Mouse (Mus musculus) small intestine, adult 2 months (tissue): ENCODE data around the gene Cers6. TPM values are rescaled to one million over a fixed set of nuclear protein-coding genes. Genes with fewer than 3 reads are reported as not detected.

Source experiments
- H3K27ac ChIP-seq: fragments of 200-500 bp; 2 replicates; pipeline ENCODE4 v1.5.1; 2012; ENCODE audit warnings: low read depth, low read length, control low read depth, inconsistent platforms; ENCODE audit not compliant: insufficient read depth
- H3K27me3 ChIP-seq: fragments of 200-500 bp; 2 replicates; pipeline ENCODE4 v1.6.1; 2012; ENCODE audit warnings: mild to moderate bottlenecking, moderate library complexity, low read length, inconsistent platforms; ENCODE audit not compliant: control insufficient read depth, insufficient read depth
- H3K36me3 ChIP-seq: fragments of 200-500 bp; 2 replicates; pipeline ENCODE4 v1.6.1; 2012; ENCODE audit warnings: mild to moderate bottlenecking, low read length, control low read depth, inconsistent platforms; ENCODE audit not compliant: control insufficient read depth, insufficient read depth
- H3K4me1 ChIP-seq: fragments of 200-500 bp; 2 replicates; pipeline ENCODE4 v1.6.1; 2012; ENCODE audit warnings: low read length, inconsistent platforms, mixed read lengths; ENCODE audit not compliant: control insufficient read depth, insufficient read depth, insufficient read length
- H3K4me3 ChIP-seq: fragments of 200-500 bp; 2 replicates; pipeline ENCODE4 v1.5.1; 2012; ENCODE audit warnings: low read depth, mild to moderate bottlenecking, control low read depth, inconsistent platforms, low read length, moderate library complexity
- CTCF ChIP-seq: fragments of 200-500 bp; IDR thresholded peaks from 2 replicates; pipeline ENCODE4 v1.5.1; 2012; ENCODE audit warnings: low read depth, mild to moderate bottlenecking, control low read depth, inconsistent platforms, low read length, moderate library complexity, mixed read lengths; ENCODE audit not compliant: insufficient replicate concordance, insufficient read length; ENCODE audit errors: extremely low read depth
- POLR2A ChIP-seq: fragments of 200-500 bp; IDR thresholded peaks from 2 replicates; pipeline ENCODE4 v1.6.1; 2012; ENCODE audit warnings: low read depth, mild to moderate bottlenecking, control low read depth, inconsistent platforms, low read length, moderate library complexity
- WGBS: fragments of 180-500 bp; shearing (Covaris S2); methylation state at CpG from one replicate; pipeline ENCODE4 v1.1.7; 2018; 5-methylcytosine and 5-hydroxymethylcytosine counted together
- polyA plus RNA-seq: library from polyadenylated mRNA; depleted of rRNA; stranded (reverse); fragments of >200 nt; gene quantifications from 2 replicates; pipeline ENCODE4 v1.2.3, GENCODE M21; 2012

Gene Cers6
- polyA plus RNA-seq, 1 experiment = 19.4 TPM

GRCm38 (mm10) chr2:69095836-69096235 is 234.6 kb downstream of the Cers6 start:
- TF ChIP-seq CTCF = no peak
- no peak for TF ChIP-seq POLR2A
- Histone ChIP-seq H3K27me3 (no peaks in the 10 kb centered on the region), H3K36me3 (peaks cover 4% of the 10 kb centered on the region), H3K27ac (no peak overlapping the region), H3K4me3 (no peak overlapping the region), H3K4me1 (no peaks in the 10 kb centered on the region)

DNA sequence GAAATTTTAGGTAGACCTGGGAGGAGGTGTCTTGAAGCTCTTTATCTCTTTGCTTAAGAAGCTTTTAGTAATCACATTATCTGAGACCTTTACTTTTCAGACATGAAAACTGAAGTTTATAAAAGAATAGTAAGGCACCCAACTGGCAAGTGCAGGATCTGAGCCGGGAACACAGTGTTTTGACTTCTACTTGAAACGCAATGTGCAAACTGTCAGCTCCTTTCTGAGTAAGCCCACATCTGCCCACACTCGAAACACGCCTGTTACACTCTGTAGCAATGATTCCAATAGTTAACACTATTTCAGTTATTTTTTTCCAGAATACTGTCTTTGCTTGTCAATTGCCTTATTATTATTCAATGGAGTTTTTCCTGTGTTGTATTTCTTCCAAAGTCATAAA is 235.6 kb downstream of the Cers6 start:
- Histone ChIP-seq H3K36me3 (peaks cover 4% of the 10 kb centered on the region), H3K27me3 (no peaks in the 10 kb centered on the region), H3K4me1 (no peaks in the 10 kb centered on the region), H3K27ac (no peak overlapping the region), H3K4me3 (no peak overlapping the region)
- no peak for TF ChIP-seq CTCF
- WGBS = 90% methylated on average over 4 of the region's 4 CpGs

- Histone ChIP-seq H3K27ac (no peak overlapping the region), H3K27me3 (no peaks in the 10 kb centered on the region), H3K4me1 (no peaks in the 10 kb centered on the region), H3K36me3 (peaks cover 4% of the 10 kb centered on the region), H3K4me3 (no peak overlapping the region)
- TF ChIP-seq POLR2A (no peak), CTCF (no peak)
- WGBS = 88% methylated on average over 2 of the region's 2 CpGs
These were observed 236.3 kb downstream of the Cers6 start for GRCm38 (mm10) chr2:69097526-69097925.

DNA sequence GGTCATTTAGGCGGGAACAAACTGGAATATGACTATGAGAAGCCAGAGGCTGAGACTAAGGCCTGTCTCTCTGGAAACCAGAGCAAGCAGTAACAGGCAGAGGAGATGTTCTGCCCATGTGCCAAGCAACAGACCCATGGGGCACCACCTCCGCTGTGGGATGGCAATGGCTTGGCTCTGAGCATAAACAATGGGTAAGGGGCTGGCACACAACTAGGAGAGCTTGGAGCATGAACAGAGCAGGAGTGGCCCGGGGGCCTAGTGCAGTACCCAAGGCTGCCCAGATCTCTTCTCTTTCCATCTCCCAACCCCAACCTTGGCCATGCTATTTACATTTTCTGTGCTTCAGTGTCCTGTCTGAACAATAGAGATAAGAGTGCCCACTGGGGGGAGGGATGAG is 237.5 kb downstream of the Cers6 start:
- H3K36me3 ChIP-seq = peaks cover 2% of the 10 kb centered on the region; the same call in 1 of the 2 replicates
- WGBS = 90% methylated on average over 3 of the region's 3 CpGs
- TF ChIP-seq POLR2A (no peak), CTCF (no peak)
- no peak overlapping the region for H3K27ac ChIP-seq
- no peak overlapping the region for H3K4me3 ChIP-seq
- H3K4me1 ChIP-seq = no peaks in the 10 kb centered on the region
- no peaks in the 10 kb centered on the region for H3K27me3 ChIP-seq

DNA sequence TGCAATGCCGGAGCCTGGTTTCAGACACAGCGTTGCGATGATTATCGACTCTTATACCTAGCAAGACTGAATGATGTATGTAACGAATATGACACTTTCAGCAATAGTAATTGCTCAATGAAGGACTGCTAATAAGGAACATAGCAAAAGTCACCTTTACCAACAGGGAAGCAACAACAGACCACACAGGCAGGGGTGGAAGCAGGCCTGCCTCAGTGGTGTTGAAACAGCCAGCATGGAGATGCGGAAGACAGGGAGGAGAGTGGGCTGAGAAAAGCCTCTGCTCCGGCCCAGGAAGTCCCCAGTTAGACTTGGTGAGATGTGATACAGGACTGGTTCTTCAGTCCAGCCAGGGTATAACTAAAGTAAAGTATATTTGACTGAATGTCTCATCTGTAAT is 237.9 kb downstream of the Cers6 start:
- Histone ChIP-seq H3K36me3 (peaks cover 2% of the 10 kb centered on the region; the same call in 1 of the 2 replicates), H3K4me3 (no peak overlapping the region), H3K27ac (no peak overlapping the region), H3K27me3 (no peaks in the 10 kb centered on the region), H3K4me1 (no peaks in the 10 kb centered on the region)
- TF ChIP-seq POLR2A = no peak
- no peak for TF ChIP-seq CTCF
- 94% methylated on average over 7 of the region's 7 CpGs for WGBS

GRCm38 (mm10) chr2:69100706-69101105 is 239.5 kb downstream of the Cers6 start:
- Histone ChIP-seq H3K4me3 (no peak overlapping the region), H3K4me1 (no peaks in the 10 kb centered on the region), H3K27me3 (no peaks in the 10 kb centered on the region), H3K36me3 (peaks cover 9% of the 10 kb centered on the region), H3K27ac (no peak overlapping the region)
- 14% methylated on average over 3 of the region's 3 CpGs for WGBS
- TF ChIP-seq CTCF (peak; percentile 63; the same call in 1 of the 2 replicates), POLR2A (no peak)

DNA sequence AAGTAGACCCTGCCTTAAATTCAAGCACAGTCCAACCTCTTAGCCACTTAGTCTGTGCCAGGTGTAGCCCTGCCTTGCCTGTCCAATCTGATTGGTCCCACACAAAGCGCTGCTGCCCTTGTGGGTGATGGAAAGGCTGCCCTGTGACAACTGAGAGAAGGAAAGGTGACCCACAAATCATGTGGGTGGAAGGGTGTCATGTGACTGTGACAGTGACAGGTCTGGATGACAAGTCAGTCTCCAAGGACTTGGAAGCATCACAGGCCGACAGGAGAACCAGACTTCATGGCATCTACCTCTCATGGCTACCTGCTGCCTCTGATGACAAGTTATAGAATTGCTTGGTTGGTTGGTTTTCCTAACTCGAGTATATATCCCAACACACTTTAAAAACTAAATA is 242.3 kb downstream of the Cers6 start:
- H3K4me3 ChIP-seq = no peak overlapping the region
- H3K27me3 ChIP-seq = no peaks in the 10 kb centered on the region
- 87% methylated on average over 3 of the region's 3 CpGs for WGBS
- H3K27ac ChIP-seq = no peak overlapping the region
- H3K36me3 ChIP-seq = peaks cover 11% of the 10 kb centered on the region
- TF ChIP-seq CTCF (no peak), POLR2A (no peak)
- no peaks in the 10 kb centered on the region for H3K4me1 ChIP-seq
